Mouse (Mus musculus) hindbrain, embryonic 13.5 days (tissue): Measurements from ENCODE around the gene Hspa12a. TPM values are rescaled to one million over a fixed set of nuclear protein-coding genes. Genes with fewer than 3 reads are reported as not detected.

ENCODE experiments used
- ATAC-seq: fragments of 200-750 bp; cut with Nextera tagmentation; 2 replicates; pipeline ENCODE4 v1.8.0; 2017; ENCODE audit warnings: moderate TSS enrichment; ENCODE audit not compliant: low FRiP score
- H3K27ac ChIP-seq: fragments of 300-500 bp; sonication (generic); 2 replicates; pipeline ENCODE4 v1.5.1; 2015; ENCODE audit warnings: inconsistent platforms, mild to moderate bottlenecking, moderate library complexity
- H3K27me3 ChIP-seq: fragments of 300-500 bp; sonication (generic); 2 replicates; pipeline ENCODE4 v1.6.1; 2015; ENCODE audit warnings: mild to moderate bottlenecking, inconsistent platforms
- H3K36me3 ChIP-seq: fragments of 300-500 bp; sonication (generic); 2 replicates; pipeline ENCODE4 v1.6.1; 2015; ENCODE audit warnings: mild to moderate bottlenecking, inconsistent platforms
- H3K4me1 ChIP-seq: fragments of 300-500 bp; sonication (generic); replicated peaks from 2 replicates; pipeline ENCODE4 v1.6.1; 2015; ENCODE audit warnings: inconsistent platforms
- H3K4me2 ChIP-seq: fragments of 300-500 bp; sonication (generic); 2 replicates; pipeline ENCODE4 v1.6.1; 2015; ENCODE audit warnings: inconsistent platforms, mild to moderate bottlenecking, moderate library complexity
- H3K4me3 ChIP-seq: fragments of 300-500 bp; sonication (generic); 2 replicates; pipeline ENCODE4 v1.5.1; 2015; ENCODE audit warnings: mild to moderate bottlenecking, inconsistent platforms
- H3K9ac ChIP-seq: fragments of 300-500 bp; sonication (generic); 2 replicates; pipeline ENCODE4 v1.6.1; 2015; ENCODE audit warnings: mild to moderate bottlenecking, inconsistent platforms
- H3K9me3 ChIP-seq: fragments of 300-500 bp; sonication (generic); 2 replicates; pipeline ENCODE4 v1.6.1; 2016; ENCODE audit warnings: inconsistent platforms
- WGBS: fragments of 180-500 bp; shearing (Covaris S2); methylation state at CpG from one replicate; pipeline ENCODE4 v1.1.7; 2015; 5-methylcytosine and 5-hydroxymethylcytosine counted together
- polyA plus RNA-seq: library from polyadenylated mRNA; unstranded; fragments of >200 nt; fragmentation: Nextera tagmentation; extraction: Ambion mirVana; gene quantifications from 2 replicates; pipeline ENCODE4 v1.2.1, GENCODE M21; 2015

The Hspa12a gene
- polyA plus RNA-seq, 1 experiment from 2014 or later, result 49.0 TPM

DNA sequence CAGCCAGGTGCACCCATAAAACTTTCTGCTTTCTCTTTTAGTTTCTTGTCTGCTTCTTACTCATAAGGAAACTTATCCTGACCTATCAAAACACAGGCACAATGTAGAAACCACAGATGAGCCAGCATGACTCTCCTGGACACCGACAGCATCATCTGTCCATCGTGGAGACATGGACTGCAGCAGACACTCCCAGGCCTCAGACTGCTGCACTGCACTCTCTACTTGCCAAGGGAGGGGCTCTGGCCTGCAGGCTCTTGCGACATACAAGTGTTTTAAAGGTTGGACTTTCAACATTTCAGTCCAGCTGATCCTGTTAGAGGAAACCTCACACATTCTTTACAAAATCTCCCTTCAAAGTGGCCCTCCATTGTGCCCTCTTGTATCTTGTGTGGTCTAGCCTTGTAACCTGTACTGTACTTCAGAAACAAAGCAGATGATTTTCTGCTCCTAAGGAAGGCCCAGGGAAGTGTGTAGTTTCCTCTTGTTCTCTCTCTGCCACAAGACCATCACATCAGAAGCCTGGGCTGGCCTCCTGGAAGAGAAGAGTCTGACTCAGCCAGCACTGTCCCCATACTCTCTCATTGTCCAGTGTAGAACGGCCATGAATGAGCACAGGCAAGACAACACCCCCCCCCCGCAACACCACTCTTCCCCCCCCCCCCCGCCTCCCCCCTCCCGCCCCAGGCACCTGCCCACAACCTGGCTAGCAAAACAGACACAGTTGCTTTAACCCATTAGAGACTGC, 92.6 kb downstream of the Hspa12a start:
- ATAC-seq, result no peak
- no peak overlapping the region for H3K27ac ChIP-seq
- H3K36me3 ChIP-seq, result peaks cover 18% of the 10 kb centered on the region
- H3K4me1 ChIP-seq, result peaks cover 14% of the 10 kb centered on the region
- WGBS, result 81% methylated on average over 5 of the region's 7 CpGs
- no peaks in the 10 kb centered on the region for H3K9me3 ChIP-seq
- no peak overlapping the region for H3K4me3 ChIP-seq
- no peak overlapping the region for H3K4me2 ChIP-seq
- no peak overlapping the region for H3K9ac ChIP-seq
- H3K27me3 ChIP-seq, result no peaks in the 10 kb centered on the region

DNA sequence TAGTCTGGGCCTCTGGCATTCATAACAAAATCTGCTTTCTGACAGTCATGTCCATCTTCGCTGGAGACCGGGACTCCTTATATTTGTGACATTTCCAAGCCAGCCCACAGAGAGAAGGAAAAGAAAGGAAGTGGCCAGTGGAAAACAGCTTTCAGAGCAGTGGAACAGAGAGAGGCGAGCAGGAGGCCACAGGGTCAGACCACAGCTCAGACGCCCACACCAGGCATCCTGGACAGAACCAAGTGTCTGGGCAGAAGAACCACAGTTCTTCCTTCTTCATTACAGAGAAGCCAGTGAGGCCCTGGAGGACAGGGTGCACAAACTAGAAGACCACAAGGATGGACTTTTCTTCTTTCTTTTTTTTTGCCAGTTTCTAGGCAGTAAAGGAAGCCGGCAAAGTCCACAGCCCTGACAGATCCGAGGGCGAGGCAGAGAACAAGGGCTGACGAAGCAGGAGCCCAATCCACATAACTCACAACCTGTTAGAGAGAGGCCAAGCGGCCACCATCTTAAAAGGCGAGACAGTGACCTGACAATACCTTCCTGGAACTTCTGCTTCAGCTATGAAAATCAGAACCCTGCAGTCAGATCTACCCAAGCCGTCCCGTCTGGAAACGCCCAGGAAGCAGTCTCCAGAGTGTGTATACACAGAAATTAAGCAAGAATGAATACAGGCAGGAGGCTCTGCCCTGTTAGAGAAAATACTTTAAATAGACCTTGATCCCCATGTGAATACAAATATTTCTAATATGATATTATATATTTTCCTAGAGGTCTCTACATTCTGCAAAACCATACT, 93.9 kb downstream of the Hspa12a start:
- Histone ChIP-seq H3K36me3 (peaks cover 29% of the 10 kb centered on the region), H3K27me3 (no peaks in the 10 kb centered on the region), H3K4me3 (no peak overlapping the region), H3K9ac (no peak overlapping the region), H3K4me2 (no peak overlapping the region), H3K9me3 (no peaks in the 10 kb centered on the region), H3K27ac (no peak overlapping the region), H3K4me1 (peaks cover 6% of the 10 kb centered on the region)
- no peak for ATAC-seq
- WGBS, result 84% methylated on average over 13 of the region's 13 CpGs

DNA sequence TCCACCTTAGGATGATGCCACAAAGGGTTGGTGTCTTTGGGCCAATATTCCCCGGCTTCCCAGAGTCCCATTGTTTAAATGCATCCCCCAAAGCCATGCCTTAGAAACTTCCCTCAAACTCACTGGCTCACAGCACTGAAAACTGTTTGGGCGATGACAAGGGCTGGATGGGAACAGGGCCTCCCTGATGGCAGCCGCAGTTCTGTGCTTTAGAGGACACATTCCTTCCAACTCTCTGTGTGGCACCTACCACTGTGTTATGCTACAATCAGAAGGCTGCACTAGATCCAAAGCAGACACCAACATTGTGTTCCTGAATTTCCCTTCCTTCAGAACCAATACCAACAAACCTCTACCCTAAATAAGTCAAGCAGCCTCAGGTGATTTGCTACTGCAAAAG, 99.8 kb downstream of the Hspa12a start:
- Histone ChIP-seq H3K4me2 (no peak overlapping the region), H3K9me3 (no peaks in the 10 kb centered on the region), H3K36me3 (peaks cover 23% of the 10 kb centered on the region), H3K4me1 (peaks cover 49% of the 10 kb centered on the region), H3K4me3 (no peak overlapping the region), H3K27me3 (no peaks in the 10 kb centered on the region), H3K27ac (no peak overlapping the region), H3K9ac (no peak overlapping the region)
- ATAC-seq, result no peak
- 90% methylated on average over 3 of the region's 3 CpGs for WGBS

DNA sequence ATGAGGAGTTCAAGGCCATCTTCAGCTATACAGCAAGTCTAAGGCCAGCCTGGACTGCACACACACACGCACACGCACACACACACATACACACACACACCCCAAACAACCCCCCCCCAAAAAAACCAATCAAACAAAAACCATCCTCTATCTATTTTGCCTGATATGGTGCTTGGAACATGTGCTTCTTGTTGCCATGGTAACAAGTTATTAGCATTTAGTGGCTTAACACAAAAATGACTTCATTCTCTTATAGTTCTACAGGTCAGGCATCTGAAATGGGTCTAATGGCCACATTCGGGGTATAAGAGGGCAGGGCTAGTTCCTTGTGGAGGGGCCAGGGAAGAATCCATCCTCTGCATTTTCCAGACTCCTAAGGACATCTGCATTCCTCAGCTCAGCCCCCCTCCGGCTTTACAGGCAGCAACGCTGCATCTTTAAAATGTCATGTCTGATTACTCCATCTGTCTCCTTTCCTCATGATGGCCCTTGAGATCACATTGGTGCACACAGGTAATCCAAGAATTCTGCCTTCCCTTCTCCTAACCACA, 102.7 kb downstream of the Hspa12a start:
- Histone ChIP-seq H3K27me3 (no peaks in the 10 kb centered on the region), H3K9me3 (no peaks in the 10 kb centered on the region), H3K9ac (no peak overlapping the region), H3K4me1 (peaks cover 53% of the 10 kb centered on the region), H3K36me3 (peaks cover 10% of the 10 kb centered on the region), H3K4me3 (no peak overlapping the region), H3K4me2 (no peak overlapping the region), H3K27ac (peak overlapping the region; percentile 70)
- ATAC-seq, result peak; percentile 34; the same call in 1 of the 2 replicates
- WGBS, result 66% methylated on average over 5 of the region's 5 CpGs

DNA sequence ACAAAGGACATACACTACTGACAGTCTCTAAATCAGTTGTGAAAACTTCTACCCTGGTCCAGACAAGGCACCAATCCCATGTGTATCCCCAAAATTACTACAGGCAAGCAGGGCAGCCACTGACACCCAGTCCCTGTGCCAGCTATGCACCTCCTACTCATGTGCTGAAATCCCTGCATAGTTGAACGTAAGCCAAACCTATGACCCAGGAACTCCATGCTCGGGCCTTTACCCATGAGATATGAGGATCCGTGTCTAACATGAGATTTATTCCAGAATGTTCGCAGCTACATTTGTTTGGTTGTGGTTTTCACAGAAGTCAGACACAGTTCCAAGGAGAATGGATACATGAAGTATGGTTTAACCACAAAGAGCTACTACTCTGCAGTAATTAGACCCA, 103.6 kb downstream of the Hspa12a start:
- Histone ChIP-seq H3K27me3 (no peaks in the 10 kb centered on the region), H3K4me1 (peaks cover 53% of the 10 kb centered on the region), H3K9ac (no peak overlapping the region), H3K4me2 (no peak overlapping the region), H3K4me3 (no peak overlapping the region), H3K9me3 (no peaks in the 10 kb centered on the region), H3K27ac (peak overlapping the region; percentile 44; the same call in 1 of the 2 replicates), H3K36me3 (0 out of 2 replicates have a peak, but pooled peaks cover under 1% of the 10 kb centered on the region)
- ATAC-seq, result no peak
- WGBS, result 83% methylated on average over 4 of the region's 4 CpGs

DNA sequence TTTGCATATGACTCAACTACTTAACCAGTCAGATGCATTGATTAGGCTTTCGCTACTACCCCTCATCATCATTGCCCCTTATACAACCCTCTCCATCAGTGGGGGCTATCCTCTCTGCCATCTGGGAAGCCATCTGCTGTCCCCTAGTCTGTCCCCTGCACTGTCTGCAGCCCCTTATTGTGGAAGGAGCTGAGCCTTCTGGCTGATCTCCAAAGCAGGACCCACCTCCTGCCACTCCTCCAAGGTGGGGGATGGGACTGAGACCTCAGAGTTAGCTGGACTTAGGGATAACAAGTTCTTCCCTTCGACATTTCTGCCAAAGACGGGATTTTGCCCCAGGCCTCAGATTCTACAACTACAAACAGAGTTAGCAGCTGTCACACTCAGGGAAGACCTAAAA, 104.1 kb downstream of the Hspa12a start:
- H3K4me3 ChIP-seq, result no peak overlapping the region
- H3K9me3 ChIP-seq, result no peaks in the 10 kb centered on the region
- no peak for ATAC-seq
- peak overlapping the region; percentile 30; the same call in 1 of the 2 replicates for H3K27ac ChIP-seq
- H3K27me3 ChIP-seq, result no peaks in the 10 kb centered on the region
- H3K4me1 ChIP-seq, result peaks cover 57% of the 10 kb centered on the region
- no peak overlapping the region for H3K9ac ChIP-seq
- 54% methylated on average over 3 of the region's 3 CpGs for WGBS
- no peaks in the 10 kb centered on the region for H3K36me3 ChIP-seq
- no peak overlapping the region for H3K4me2 ChIP-seq

DNA sequence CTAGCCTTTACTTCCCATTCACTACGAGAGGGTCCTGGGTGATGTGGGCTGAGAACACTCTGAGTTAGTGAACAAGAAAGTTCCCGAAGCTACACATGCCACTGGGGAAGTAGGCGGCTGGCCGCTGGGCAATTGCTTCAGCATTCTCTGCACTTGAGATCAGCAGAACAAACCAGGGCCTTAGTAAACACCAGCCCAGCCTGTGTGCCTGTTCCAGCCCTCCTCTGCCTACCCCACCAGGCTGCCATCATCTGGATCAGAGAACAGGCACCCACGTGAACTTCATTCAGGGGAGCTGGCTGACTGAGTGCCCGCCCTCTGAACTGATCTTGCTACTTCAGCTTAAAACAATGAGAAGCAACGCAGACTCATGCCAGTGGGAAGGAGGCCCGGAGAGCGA, 104.7 kb downstream of the Hspa12a start:
- no peaks in the 10 kb centered on the region for H3K36me3 ChIP-seq
- H3K4me3 ChIP-seq, result no peak overlapping the region
- peaks cover 61% of the 10 kb centered on the region for H3K4me1 ChIP-seq
- no peaks in the 10 kb centered on the region for H3K9me3 ChIP-seq
- H3K27ac ChIP-seq, result no peak overlapping the region; the same call in 1 of the 2 replicates
- no peaks in the 10 kb centered on the region for H3K27me3 ChIP-seq
- no peak for ATAC-seq
- no peak overlapping the region for H3K9ac ChIP-seq
- WGBS, result 64% methylated on average over 9 of the region's 9 CpGs
- H3K4me2 ChIP-seq, result no peak overlapping the region

DNA sequence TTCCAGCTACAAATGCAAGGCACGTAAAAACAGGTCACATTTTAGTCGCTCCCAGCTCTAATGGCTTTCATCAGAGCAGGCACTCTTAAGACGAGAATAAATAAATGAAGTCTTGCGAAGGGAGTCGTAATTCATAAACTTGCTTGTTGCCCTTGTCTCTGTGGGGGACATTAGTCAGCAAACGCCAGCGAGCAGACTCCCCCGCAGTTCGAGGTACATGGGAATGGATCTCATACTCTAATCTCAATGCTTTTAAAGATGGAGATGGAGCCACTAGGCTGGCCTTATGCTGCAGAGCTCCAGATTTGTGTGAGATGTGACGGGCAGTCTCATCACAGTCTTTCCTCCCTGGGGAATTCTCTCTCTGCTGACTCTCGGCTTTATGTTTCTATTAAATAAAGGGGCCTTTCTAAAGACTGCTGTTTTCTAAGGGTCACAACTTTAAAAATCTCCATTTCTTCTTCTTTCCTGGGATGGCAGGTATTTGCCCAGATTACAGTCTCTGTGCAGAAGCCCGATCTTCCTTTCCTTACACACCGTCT, 109.7 kb downstream of the Hspa12a start:
- H3K36me3 ChIP-seq, result no peaks in the 10 kb centered on the region
- 51% methylated on average over 13 of the region's 13 CpGs for WGBS
- no peak for ATAC-seq
- no peaks in the 10 kb centered on the region for H3K27me3 ChIP-seq
- H3K4me3 ChIP-seq, result no peak overlapping the region
- H3K4me2 ChIP-seq, result no peak overlapping the region
- H3K9ac ChIP-seq, result no peak overlapping the region
- H3K4me1 ChIP-seq, result peaks cover 56% of the 10 kb centered on the region
- H3K9me3 ChIP-seq, result no peaks in the 10 kb centered on the region
- peak overlapping the region; percentile 66 for H3K27ac ChIP-seq

DNA sequence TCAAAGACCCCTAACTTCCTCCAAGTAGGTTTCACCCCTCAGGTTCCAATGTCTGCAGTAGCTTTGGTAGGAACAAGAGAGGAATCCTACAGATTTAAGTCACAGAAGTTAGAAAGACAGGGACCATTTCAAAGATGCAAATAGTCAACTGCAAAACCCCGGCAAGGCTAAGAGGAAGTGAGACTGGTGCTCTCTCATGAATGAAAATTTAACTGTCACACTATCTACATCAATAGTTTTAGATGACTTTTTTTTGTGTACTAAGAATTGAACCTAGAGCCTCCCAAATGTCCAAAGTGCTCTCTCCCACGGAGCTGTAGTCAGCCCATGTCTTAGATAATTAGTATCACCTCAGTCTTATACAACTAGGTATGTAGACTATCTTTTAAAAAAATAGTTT, 110.5 kb downstream of the Hspa12a start:
- peaks cover 53% of the 10 kb centered on the region for H3K4me1 ChIP-seq
- H3K9ac ChIP-seq, result no peak overlapping the region
- H3K27me3 ChIP-seq, result no peaks in the 10 kb centered on the region
- ATAC-seq, result no peak
- H3K36me3 ChIP-seq, result no peaks in the 10 kb centered on the region
- H3K4me2 ChIP-seq, result no peak overlapping the region
- no peaks in the 10 kb centered on the region for H3K9me3 ChIP-seq
- no peak overlapping the region for H3K4me3 ChIP-seq
- no peak overlapping the region for H3K27ac ChIP-seq
- WGBS, result 69% methylated on average over 2 of the region's 2 CpGs

DNA sequence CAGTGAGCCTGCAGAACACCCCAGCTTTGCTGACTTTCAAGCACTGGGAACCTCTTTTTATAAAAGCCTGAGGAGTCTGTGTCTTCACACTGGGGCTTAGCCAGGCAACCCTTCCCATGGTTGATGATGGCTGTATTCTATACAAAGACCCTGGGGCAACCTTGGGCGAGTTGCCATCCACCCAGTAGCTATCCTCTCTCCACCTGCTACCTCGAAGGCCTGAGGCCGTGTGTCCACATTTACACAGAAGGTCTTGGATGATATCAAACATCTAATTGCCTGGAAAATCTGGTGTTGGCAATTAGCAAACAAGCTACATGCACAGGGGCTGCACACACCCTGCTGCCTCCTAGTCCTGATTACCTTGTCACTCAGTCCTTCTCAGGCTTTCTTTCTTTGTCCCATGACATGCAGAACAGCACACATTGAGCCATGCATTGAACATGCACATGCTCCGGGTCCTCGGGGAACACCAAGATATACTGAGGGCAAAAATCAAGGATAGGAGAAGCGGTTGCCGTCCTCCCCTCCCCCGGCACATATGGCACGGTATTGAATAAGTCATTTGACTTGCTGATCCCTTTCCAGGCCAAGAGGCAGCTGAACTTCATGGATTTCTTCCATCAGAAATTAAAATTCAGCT, 112.1 kb downstream of the Hspa12a start:
- no peak overlapping the region for H3K9ac ChIP-seq
- WGBS, result 38% methylated on average over 9 of the region's 9 CpGs
- peaks cover 53% of the 10 kb centered on the region for H3K4me1 ChIP-seq
- H3K36me3 ChIP-seq, result no peaks in the 10 kb centered on the region
- H3K4me2 ChIP-seq, result no peak overlapping the region
- ATAC-seq, result peak; percentile 45
- H3K4me3 ChIP-seq, result no peak overlapping the region
- H3K27me3 ChIP-seq, result no peaks in the 10 kb centered on the region
- H3K27ac ChIP-seq, result peak overlapping the region; percentile 81
- no peaks in the 10 kb centered on the region for H3K9me3 ChIP-seq

DNA sequence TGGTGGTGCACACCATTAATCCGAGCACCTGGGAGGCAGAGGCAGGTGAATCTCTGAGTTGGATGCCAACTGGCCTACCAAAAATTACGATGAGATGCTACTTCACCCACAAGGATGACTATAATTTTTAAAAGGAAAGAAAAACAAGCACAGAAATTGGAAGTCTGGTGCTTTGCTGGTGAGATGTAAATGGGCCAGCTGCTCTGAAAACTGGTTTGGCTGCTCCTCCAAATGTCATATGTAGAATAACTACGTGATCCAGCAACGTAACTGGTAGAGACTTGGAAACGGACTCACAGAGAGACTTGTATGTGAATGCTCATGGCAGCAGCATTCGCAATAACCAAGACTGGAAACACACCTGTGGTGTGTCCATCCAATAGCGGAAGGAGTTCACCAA, 113.3 kb downstream of the Hspa12a start:
- H3K4me3 ChIP-seq, result no peak overlapping the region
- no peak overlapping the region for H3K4me2 ChIP-seq
- peaks cover 9% of the 10 kb centered on the region for H3K36me3 ChIP-seq
- H3K9ac ChIP-seq, result no peak overlapping the region
- H3K4me1 ChIP-seq, result peaks cover 53% of the 10 kb centered on the region
- H3K27ac ChIP-seq, result peak overlapping the region; percentile 63
- no peaks in the 10 kb centered on the region for H3K27me3 ChIP-seq
- ATAC-seq, result no peak
- no peaks in the 10 kb centered on the region for H3K9me3 ChIP-seq
- 91% methylated on average over 7 of the region's 7 CpGs for WGBS

DNA sequence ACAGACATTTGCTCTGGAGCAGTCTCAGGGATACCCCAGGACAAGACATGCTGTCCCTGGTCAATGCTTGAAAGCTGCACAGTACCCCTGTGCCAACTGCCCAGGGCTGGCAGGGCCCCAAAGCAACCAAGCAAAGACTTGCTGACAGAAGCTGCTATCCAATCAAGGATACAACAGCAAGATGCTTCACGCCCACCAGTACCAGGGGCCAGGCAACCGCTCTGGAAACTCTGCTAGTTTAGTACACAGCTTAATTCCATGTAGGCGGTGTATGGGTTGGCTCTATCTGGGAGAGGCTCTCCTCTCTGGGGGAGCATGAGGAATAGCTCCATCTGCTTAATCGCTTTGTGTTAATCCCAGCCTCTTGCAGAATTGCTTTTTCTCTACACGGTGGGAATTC, 113.9 kb downstream of the Hspa12a start:
- Histone ChIP-seq H3K27me3 (no peaks in the 10 kb centered on the region), H3K4me2 (no peak overlapping the region), H3K36me3 (peaks cover 15% of the 10 kb centered on the region), H3K27ac (peak overlapping the region; percentile 63), H3K9ac (no peak overlapping the region), H3K9me3 (no peaks in the 10 kb centered on the region), H3K4me3 (no peak overlapping the region), H3K4me1 (peaks cover 51% of the 10 kb centered on the region)
- no peak for ATAC-seq
- WGBS, result 56% methylated on average over 5 of the region's 5 CpGs
